Mouse (Mus musculus) CH12.LX (cell line): ENCODE data around the gene Nup153. TPM values are rescaled to one million over a fixed set of nuclear protein-coding genes. Genes with fewer than 3 reads are reported as not detected.

Experiments
- DNase-seq: peaks from one replicate; pipeline ENCODE4 v3.0.0-alpha.2; 2013; ENCODE audit errors: extremely low read depth
- H3K27ac ChIP-seq: 2 replicates; pipeline ENCODE4 v1.5.1; 2012; ENCODE audit warnings: low read depth, mild to moderate bottlenecking, control low read depth, moderate library complexity; ENCODE audit not compliant: insufficient read depth
- H3K27me3 ChIP-seq: replicated peaks from 2 replicates; pipeline ENCODE3; 2012; ENCODE audit warnings: inconsistent platforms
- H3K36me3 ChIP-seq, 2 experiments: replicated peaks in 1 of 2; 2 replicates each; pipeline versions ENCODE3 to v1.6.1; 2012; ENCODE audit warnings: inconsistent platforms in 1 of 2, low read length in 1 of 2, mild to moderate bottlenecking in 1 of 2, mixed read lengths in 1 of 2, moderate library complexity in 1 of 2; ENCODE audit not compliant: control insufficient read depth in 1 of 2, insufficient read depth in 1 of 2
- H3K4me1 ChIP-seq, 2 experiments: 2 replicates each; pipeline ENCODE4 v1.6.1; 2012; ENCODE audit warnings: inconsistent platforms in 1 of 2, moderate library complexity in 1 of 2; ENCODE audit not compliant: insufficient read depth in 2 of 2, control insufficient read depth in 1 of 2
- H3K4me2 ChIP-seq: 2 replicates; pipeline ENCODE4 v1.6.1; 2012; ENCODE audit warnings: low read depth, mild to moderate bottlenecking, control low read depth; ENCODE audit not compliant: poor library complexity, insufficient read depth, severe bottlenecking
- H3K4me3 ChIP-seq, 3 experiments: fragments of 150-350 bp in 1 of 3; sonication (generic) in 1 of 3; replicated peaks in 1 of 3; 2 replicates each; pipeline versions ENCODE3 to v1.5.1; 2011 to 2012; ENCODE audit warnings: low read depth in 2 of 3, low read length in 2 of 3, mild to moderate bottlenecking in 2 of 3, moderate library complexity in 2 of 3, control low read depth in 1 of 3, improper control_type of control experiment in 1 of 3, inconsistent platforms in 1 of 3, mixed read lengths in 1 of 3; ENCODE audit not compliant: poor library complexity in 1 of 3
- H3K79me2 ChIP-seq: replicated peaks from 2 replicates; pipeline ENCODE4 v1.6.1; 2012; ENCODE audit warnings: mild to moderate bottlenecking, moderate library complexity; ENCODE audit not compliant: control insufficient read depth, poor library complexity, insufficient read depth, severe bottlenecking; ENCODE audit errors: extremely low read depth
- H3K9ac ChIP-seq: 2 replicates; pipeline ENCODE4 v1.6.1; 2012; ENCODE audit warnings: low read depth, mild to moderate bottlenecking, control low read depth, moderate library complexity; ENCODE audit not compliant: insufficient read depth
- H3K9me3 ChIP-seq: replicated peaks from 2 replicates; pipeline ENCODE3; 2012; ENCODE audit warnings: low read length, inconsistent platforms, mixed read lengths
- BHLHE40 ChIP-seq: IDR thresholded peaks from 2 replicates; pipeline ENCODE4 v1.6.1; 2011; ENCODE audit warnings: mild to moderate bottlenecking, low read depth, low read length, improper control_type of control experiment
- CHD2 ChIP-seq: IDR thresholded peaks from 2 replicates; pipeline ENCODE4 v1.6.1; 2011; ENCODE audit warnings: low read length, improper control_type of control experiment
- CTCF ChIP-seq, 2 experiments: IDR thresholded peaks in 1 of 2; conservative IDR thresholded peaks in 1 of 2; 2 replicates each; pipeline ENCODE4 v1.5.1; 2011 to 2012; ENCODE audit warnings: low read depth in 2 of 2, low read length in 2 of 2, improper control_type of control experiment in 1 of 2, inconsistent platforms in 1 of 2, mild to moderate bottlenecking in 1 of 2, moderate library complexity in 1 of 2
- ELF1 ChIP-seq: IDR thresholded peaks from 2 replicates; pipeline ENCODE4 v1.6.1; 2014; ENCODE audit warnings: low read depth, mild to moderate bottlenecking, inconsistent platforms, low read length, improper control_type of control experiment
- EP300 ChIP-seq: IDR thresholded peaks from 2 replicates; pipeline ENCODE4 v1.6.1; 2011; ENCODE audit warnings: low read length, improper control_type of control experiment
- ETS1 ChIP-seq: conservative IDR thresholded peaks from 2 replicates; pipeline ENCODE4 v1.6.1; 2012; ENCODE audit warnings: low read depth, mild to moderate bottlenecking, inconsistent platforms, low read length, improper control_type of control experiment, moderate library complexity
- GABPA ChIP-seq: IDR thresholded peaks from 2 replicates; pipeline ENCODE4 v1.6.1; 2012; ENCODE audit warnings: low read depth, low read length, improper control_type of control experiment, inconsistent platforms; ENCODE audit not compliant: insufficient replicate concordance
- IRF4 ChIP-seq: IDR thresholded peaks from 2 replicates; pipeline ENCODE4 v1.6.1; 2014; ENCODE audit warnings: low read depth, mild to moderate bottlenecking, inconsistent platforms, low read length, improper control_type of control experiment
- JUND ChIP-seq: conservative IDR thresholded peaks from 2 replicates; pipeline ENCODE4 v1.6.1; 2011; ENCODE audit warnings: low read depth, low read length, improper control_type of control experiment
- KAT2A ChIP-seq: IDR thresholded peaks from 2 replicates; pipeline ENCODE4 v1.6.1; 2012; ENCODE audit warnings: low read length, improper control_type of control experiment, inconsistent platforms; ENCODE audit not compliant: insufficient replicate concordance
- MAFK ChIP-seq: IDR thresholded peaks from 2 replicates; pipeline ENCODE4 v1.6.1; 2011; ENCODE audit warnings: low read length, improper control_type of control experiment; ENCODE audit not compliant: insufficient replicate concordance
- MAX ChIP-seq: IDR thresholded peaks from 2 replicates; pipeline ENCODE4 v1.6.1; 2011; ENCODE audit warnings: low read length, improper control_type of control experiment
- MAZ ChIP-seq: IDR thresholded peaks from 2 replicates; pipeline ENCODE4 v1.6.1; 2012; ENCODE audit warnings: low read depth, mild to moderate bottlenecking, inconsistent platforms, low read length, improper control_type of control experiment, moderate library complexity
- MEF2A ChIP-seq: IDR thresholded peaks from 2 replicates; pipeline ENCODE4 v1.6.1; 2014; ENCODE audit warnings: low read depth, mild to moderate bottlenecking, inconsistent platforms, low read length, improper control_type of control experiment, borderline replicate concordance
- MXI1 ChIP-seq: IDR thresholded peaks from 2 replicates; pipeline ENCODE4 v1.6.1; 2011; ENCODE audit warnings: mild to moderate bottlenecking, low read depth, low read length, improper control_type of control experiment
- MYC ChIP-seq: IDR thresholded peaks from 2 replicates; pipeline ENCODE4 v1.6.1; 2011; ENCODE audit warnings: low read depth, mild to moderate bottlenecking, improper control_type of control experiment, low read length
- NELFE ChIP-seq: IDR thresholded peaks from 2 replicates; pipeline ENCODE4 v1.6.1; 2011; ENCODE audit warnings: low read depth, low read length, improper control_type of control experiment
- NRF1 ChIP-seq: IDR thresholded peaks from 2 replicates; pipeline ENCODE4 v1.6.1; 2014; ENCODE audit warnings: low read depth, mild to moderate bottlenecking, inconsistent platforms, low read length, improper control_type of control experiment, moderate library complexity
- PAX5 ChIP-seq: IDR thresholded peaks from 2 replicates; pipeline ENCODE4 v1.6.1; 2012; ENCODE audit warnings: low read length, inconsistent platforms, mixed read lengths
- POLR2A ChIP-seq: IDR thresholded peaks from 2 replicates; pipeline ENCODE4 v1.6.1; 2011; ENCODE audit warnings: low read depth, mild to moderate bottlenecking, improper control_type of control experiment, low read length
- RAD21 ChIP-seq: IDR thresholded peaks from 2 replicates; pipeline ENCODE4 v1.6.1; 2011; ENCODE audit warnings: low read depth, mild to moderate bottlenecking, low read length, improper control_type of control experiment, moderate library complexity
- RCOR1 ChIP-seq: conservative IDR thresholded peaks from 2 replicates; pipeline ENCODE4 v1.6.1; 2012; ENCODE audit warnings: low read depth, mild to moderate bottlenecking, inconsistent platforms, low read length, improper control_type of control experiment
- SIN3A ChIP-seq: IDR thresholded peaks from 2 replicates; pipeline ENCODE4 v1.6.1; 2012; ENCODE audit warnings: low read length, improper control_type of control experiment, inconsistent platforms
- TCF12 ChIP-seq: IDR thresholded peaks from 2 replicates; pipeline ENCODE4 v1.6.1; 2014; ENCODE audit warnings: low read depth, mild to moderate bottlenecking, inconsistent platforms, low read length, improper control_type of control experiment
- USF1 ChIP-seq: IDR thresholded peaks from 2 replicates; pipeline ENCODE4 v1.6.1; 2014; ENCODE audit warnings: low read depth, mild to moderate bottlenecking, inconsistent platforms, low read length, improper control_type of control experiment
- USF2 ChIP-seq: conservative IDR thresholded peaks from 2 replicates; pipeline ENCODE4 v1.6.1; 2011; ENCODE audit warnings: low read depth, low read length, improper control_type of control experiment
- ZC3H11A ChIP-seq: IDR thresholded peaks from 2 replicates; pipeline ENCODE4 v1.6.1; 2012; ENCODE audit warnings: low read depth, mild to moderate bottlenecking, inconsistent platforms, low read length, improper control_type of control experiment
- ZKSCAN1 ChIP-seq: IDR thresholded peaks from 2 replicates; pipeline ENCODE4 v1.6.1; 2012; ENCODE audit warnings: low read depth, inconsistent platforms, low read length, improper control_type of control experiment, borderline replicate concordance
- ZMIZ1 ChIP-seq: IDR thresholded peaks from 2 replicates; pipeline ENCODE4 v1.6.1; 2012; ENCODE audit warnings: low read depth, mild to moderate bottlenecking, inconsistent platforms, low read length, improper control_type of control experiment
- dilution Hi-C: fragments of 300-500 bp; cut with MboI; formaldehyde crosslinking; loops from 2 replicates; pipeline ENCODE4 v1.14.3; 2020; ENCODE audit warnings: low sequenced_read_pairs; ENCODE audit not compliant: extremely low pct_unique_long_range_greater_than_20kb, extremely low pct_ligation_motif_present
- in situ Hi-C: fragments of 300-500 bp; cut with MboI; formaldehyde crosslinking; loops from 3 replicates; pipeline ENCODE4 v1.14.3; 2019; ENCODE audit warnings: low sequenced_read_pairs, low pct_ligation_motif_present, low pct_unique_long_range_greater_than_20kb, mixed read lengths
- polyA plus RNA-seq: library from polyadenylated mRNA; unstranded; fragments of >175 nt; gene quantifications from 2 replicates; pipeline ENCODE4 v1.2.1, GENCODE M21; 2012; ENCODE audit warnings: low read depth; ENCODE audit not compliant: insufficient read length
- total RNA-seq, 2 experiments: library from RNA; depleted of rRNA; stranded (reverse); fragments of 300-350 nt in 1 of 2; fragments of >200 nt in 1 of 2; gene quantifications; 2 replicates each; pipeline ENCODE4 v1.2.3; 2012 to 2014

Nup153 gene
- total and polyA plus RNA-seq, 3 experiments, result 60.6 to 118 (median 91.5) TPM

DNA sequence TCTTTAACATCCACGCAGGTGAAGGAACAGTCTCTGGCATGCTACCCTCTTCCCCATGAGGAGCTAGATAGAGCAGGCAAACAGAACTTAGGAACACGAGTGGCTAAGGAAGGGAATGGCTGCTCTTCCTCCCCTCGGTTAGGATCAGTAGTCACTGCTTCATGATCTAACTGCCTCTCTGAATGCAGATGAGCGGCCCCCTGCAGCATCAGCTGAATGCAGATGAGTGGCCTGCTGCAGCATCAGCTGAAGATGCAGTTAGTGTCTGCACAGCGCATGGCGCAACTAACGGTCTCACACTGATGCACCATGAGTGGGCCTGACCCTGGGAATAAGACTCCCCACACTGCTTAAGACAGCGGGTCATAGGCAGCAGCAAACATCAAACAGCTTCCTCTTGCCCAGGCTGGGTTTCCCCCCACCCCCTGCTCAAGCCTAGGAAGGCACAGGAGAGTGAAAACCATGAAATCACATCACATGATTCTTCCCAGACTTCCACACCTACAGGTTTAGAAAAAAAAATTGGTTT lies 31.6 kb upstream of the Nup153 start:
- Histone ChIP-seq H3K27me3 (no peaks in the 10 kb centered on the region), H3K9ac (no peak overlapping the region), H3K9me3 (no peaks in the 10 kb centered on the region), H3K27ac (no peak overlapping the region), H3K4me1 (peaks cover 4 to 7% of the 10 kb centered on the region in 2 experiments), H3K79me2 (no peaks in the 10 kb centered on the region), H3K4me3 (no peak overlapping the region), H3K36me3 (no peaks in the 10 kb centered on the region), H3K4me2 (no peak overlapping the region)
- in situ Hi-C loops (no loop called here), dilution Hi-C loops (no loop called here)
- TF ChIP-seq MAFK (no peak), MXI1 (no peak), TCF12 (no peak), RCOR1 (no peak), GABPA (no peak), ZC3H11A (no peak), MAZ (no peak), MEF2A (no peak), EP300 (no peak), RAD21 (no peak), SIN3A (no peak), CHD2 (no peak), ZKSCAN1 (no peak), MYC (no peak), NELFE (no peak), MAX (no peak), BHLHE40 (no peak)
- DNase-seq, result no peak

DNA sequence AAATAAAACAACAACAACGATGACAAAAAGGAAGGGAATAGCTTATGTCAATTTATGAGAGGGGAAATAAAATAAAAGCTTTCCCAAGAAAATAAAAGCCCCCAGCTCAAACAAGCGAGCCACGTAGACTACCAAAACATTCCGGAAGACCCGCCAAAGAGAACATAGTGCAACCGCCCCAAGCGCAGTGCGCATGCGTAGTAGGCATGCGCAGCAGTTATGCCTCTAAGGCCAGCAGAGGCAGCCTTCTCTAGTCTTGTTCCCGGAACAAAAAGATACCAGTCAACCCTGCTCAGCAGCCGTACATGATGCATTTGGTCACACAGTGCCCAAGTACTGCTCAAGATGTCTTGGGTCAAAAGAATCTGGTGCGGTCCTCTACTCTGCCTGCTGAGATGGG lies 30.9 kb upstream of the Nup153 start:
- no peaks in the 10 kb centered on the region for H3K9me3 ChIP-seq
- H3K27me3 ChIP-seq, result no peaks in the 10 kb centered on the region
- H3K4me2 ChIP-seq, result no peak overlapping the region
- in situ Hi-C loops (no loop called here), dilution Hi-C loops (no loop called here)
- H3K36me3 ChIP-seq, result no peaks in the 10 kb centered on the region
- H3K4me1 ChIP-seq, result peaks cover 4 to 7% of the 10 kb centered on the region in 2 experiments
- no peak for TF ChIP-seq MAX
- no peak for TF ChIP-seq ETS1
- no peak for TF ChIP-seq CHD2
- TF ChIP-seq ELF1, result no peak
- TF ChIP-seq USF1, result no peak
- no peak for TF ChIP-seq POLR2A
- TF ChIP-seq NRF1, result no peak
- no peak for TF ChIP-seq CTCF (conservative IDR thresholded peaks at IDR 0.05 in 1 of 2, IDR thresholded peaks at IDR 0.05 in 1 of 2; ENCODE audit: low read depth in 2 of 2, low read length in 2 of 2)
- no peak for TF ChIP-seq USF2
- no peak for TF ChIP-seq ZMIZ1
- no peak for TF ChIP-seq MYC
- TF ChIP-seq KAT2A, result no peak
- no peak for TF ChIP-seq MEF2A
- TF ChIP-seq EP300, result no peak
- no peak for TF ChIP-seq PAX5
- TF ChIP-seq IRF4, result no peak
- TF ChIP-seq JUND, result no peak
- no peak overlapping the region for H3K9ac ChIP-seq
- DNase-seq, result no peak
- H3K79me2 ChIP-seq, result no peaks in the 10 kb centered on the region
- H3K4me3 ChIP-seq, result no peak overlapping the region
- H3K27ac ChIP-seq, result no peak overlapping the region
